Mouse (Mus musculus): ENCODE measurements around the gene Srms. TPM values are rescaled to one million over a fixed set of nuclear protein-coding genes. Genes with fewer than 3 reads are reported as not detected.

Srms gene
- polyA plus RNA-seq, 1 experiment from 2014 or later = 1.7 TPM

DNA sequence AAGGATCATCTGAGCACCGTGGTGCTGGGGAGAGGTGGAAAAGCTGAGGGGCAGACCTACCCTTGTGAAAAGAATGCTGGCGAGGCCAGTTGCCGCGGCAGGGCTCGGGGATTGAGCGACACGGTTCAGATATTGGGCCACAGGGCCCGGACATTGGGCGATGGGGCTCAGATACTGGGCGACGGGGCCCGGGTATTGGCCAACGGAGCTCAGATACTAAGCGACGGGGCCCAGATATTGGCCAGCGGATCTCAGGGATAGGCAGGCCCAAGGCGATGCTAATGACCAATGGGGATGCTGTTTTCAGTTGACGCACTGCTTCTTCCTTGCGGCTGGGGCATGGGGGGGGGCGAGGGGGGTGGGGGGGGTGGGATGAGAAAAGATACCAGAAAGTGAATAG lies 18.2 kb upstream of the Srms start:
- H3K4me1 ChIP-seq (replicated peaks; ENCODE audit: control insufficient read depth, insufficient read depth) = no peaks in the 10 kb centered on the region
- DNase-seq (ENCODE audit: low spot score) (no peak), ATAC-seq (ENCODE audit: low FRiP score, low TSS enrichment) (no peak)
- no peak for TF ChIP-seq CTCF (IDR thresholded peaks at IDR 0.05; ENCODE audit: low read depth)
- TF ChIP-seq EP300 (optimal IDR thresholded peaks at IDR 0.05) = no peak
- H3K4me3 ChIP-seq (ENCODE audit: low read depth, low read length) = no peak overlapping the region
- peaks cover 3% of the 10 kb centered on the region; the same call in 1 of the 2 replicates for H3K36me3 ChIP-seq (ENCODE audit: control insufficient read depth, insufficient read depth, low read length)
- H3K4me2 ChIP-seq (replicated peaks; ENCODE audit: low read depth) = no peak overlapping the region
- H3K9me3 ChIP-seq (ENCODE audit: control insufficient read depth, low read length) = no peaks in the 10 kb centered on the region
- H3K9ac ChIP-seq (ENCODE audit: low read length) = no peak overlapping the region
- 76% methylated on average over 20 of the region's 20 CpGs for WGBS
- H3K27ac ChIP-seq (replicated peaks) = no peak overlapping the region
- no peaks in the 10 kb centered on the region for H3K27me3 ChIP-seq (ENCODE audit: control insufficient read depth, insufficient read depth, low read length)

DNA sequence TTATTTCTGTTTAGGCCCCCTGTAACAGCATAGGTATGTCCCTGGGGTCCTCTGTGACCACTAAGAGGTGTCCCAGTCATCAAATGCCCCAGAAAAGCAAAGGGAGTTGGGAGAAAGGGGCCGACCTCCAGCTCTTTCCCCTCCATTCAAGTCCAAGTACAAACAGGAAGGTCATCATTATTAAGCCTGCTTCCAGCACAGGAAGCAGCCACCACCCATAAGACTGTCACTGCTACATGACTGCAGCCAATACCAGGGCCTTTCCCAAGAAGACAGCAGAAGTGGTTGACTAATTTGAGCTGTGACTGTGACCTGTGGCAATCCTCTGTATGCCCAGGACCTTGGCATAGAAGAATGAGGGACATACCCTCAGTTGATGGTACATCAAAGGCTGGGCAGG lies 15.3 kb upstream of the Srms start:
- Histone ChIP-seq H3K4me1 (replicated peaks; ENCODE audit: control insufficient read depth, insufficient read depth) (no peaks in the 10 kb centered on the region), H3K4me3 (ENCODE audit: low read depth, low read length) (no peak overlapping the region), H3K27me3 (ENCODE audit: control insufficient read depth, insufficient read depth, low read length) (no peaks in the 10 kb centered on the region), H3K4me2 (replicated peaks; ENCODE audit: low read depth) (no peak overlapping the region), H3K27ac (replicated peaks) (no peak overlapping the region), H3K36me3 (ENCODE audit: control insufficient read depth, insufficient read depth, low read length) (peaks cover 3% of the 10 kb centered on the region; the same call in 1 of the 2 replicates), H3K9me3 (ENCODE audit: control insufficient read depth, low read length) (no peaks in the 10 kb centered on the region), H3K9ac (ENCODE audit: low read length) (no peak overlapping the region)
- no peak for DNase-seq (ENCODE audit: low spot score)
- TF ChIP-seq EP300 (optimal IDR thresholded peaks at IDR 0.05) (no peak), CTCF (IDR thresholded peaks at IDR 0.05; ENCODE audit: low read depth) (no peak)
- ATAC-seq (ENCODE audit: low FRiP score, low TSS enrichment) = no peak
- WGBS = 79% methylated on average over 1 of the region's 1 CpGs

DNA sequence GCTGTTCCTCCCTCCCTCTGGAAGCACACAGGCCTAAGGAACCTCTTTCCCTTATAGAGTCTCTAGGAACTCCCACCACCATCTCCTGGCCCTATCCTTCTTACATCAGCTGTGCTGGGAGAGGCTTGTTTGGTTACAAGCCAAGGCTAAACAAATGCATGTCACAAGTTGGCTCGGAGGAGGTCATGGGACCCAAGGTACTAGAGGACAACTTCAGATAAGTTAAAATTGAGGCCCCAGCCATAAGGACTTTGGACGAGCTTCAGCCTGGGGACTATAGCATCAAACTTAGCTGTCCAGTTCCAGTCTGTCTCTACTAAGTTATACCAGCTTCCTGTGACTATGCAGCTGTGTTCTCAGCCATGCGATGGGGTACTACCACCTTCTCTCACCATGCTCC lies 14.1 kb upstream of the Srms start:
- H3K36me3 ChIP-seq (ENCODE audit: control insufficient read depth, insufficient read depth, low read length) = peaks cover 3% of the 10 kb centered on the region; the same call in 1 of the 2 replicates
- no peak for TF ChIP-seq EP300 (optimal IDR thresholded peaks at IDR 0.05)
- no peak for TF ChIP-seq CTCF (IDR thresholded peaks at IDR 0.05; ENCODE audit: low read depth)
- no peak for ATAC-seq (ENCODE audit: low FRiP score, low TSS enrichment)

DNA sequence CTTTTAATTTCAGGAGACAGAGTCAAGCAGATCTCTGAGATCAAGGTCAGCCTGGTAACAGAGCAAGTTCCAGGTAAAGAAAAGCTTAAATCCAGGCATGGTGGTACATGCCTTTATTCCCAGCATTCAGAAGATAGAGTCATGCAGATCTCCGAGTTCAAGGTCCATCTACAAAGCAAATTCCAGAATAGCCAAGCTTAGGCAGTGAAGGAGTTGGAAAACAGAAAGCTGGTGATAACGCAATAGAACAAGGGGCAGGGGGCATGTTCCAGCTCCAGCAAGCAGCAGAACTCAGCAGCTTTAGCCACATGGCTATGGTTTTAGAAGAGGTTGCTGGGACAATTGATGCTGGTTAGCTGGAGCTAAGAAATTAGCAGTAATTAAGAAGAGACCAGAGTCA lies 12.0 kb upstream of the Srms start:
- H3K36me3 ChIP-seq (ENCODE audit: control insufficient read depth, insufficient read depth, low read length) = no peaks in the 10 kb centered on the region
- ATAC-seq (ENCODE audit: low FRiP score, low TSS enrichment) (no peak), DNase-seq (ENCODE audit: low spot score) (no peak)
- no peak overlapping the region for H3K4me3 ChIP-seq (ENCODE audit: low read depth, low read length)
- H3K9me3 ChIP-seq (ENCODE audit: control insufficient read depth, low read length) = no peaks in the 10 kb centered on the region
- H3K27ac ChIP-seq (replicated peaks) = no peak overlapping the region
- no peak for TF ChIP-seq EP300 (optimal IDR thresholded peaks at IDR 0.05)
- TF ChIP-seq CTCF (IDR thresholded peaks at IDR 0.05; ENCODE audit: low read depth) = no peak
- no peaks in the 10 kb centered on the region; the same call in 1 of the 2 replicates for H3K4me1 ChIP-seq (replicated peaks; ENCODE audit: control insufficient read depth, insufficient read depth)
- 68% methylated on average over 2 of the region's 2 CpGs for WGBS
- no peak overlapping the region for H3K9ac ChIP-seq (ENCODE audit: low read length)
- no peak overlapping the region for H3K4me2 ChIP-seq (replicated peaks; ENCODE audit: low read depth)
- H3K27me3 ChIP-seq (ENCODE audit: control insufficient read depth, insufficient read depth, low read length) = no peaks in the 10 kb centered on the region

More for the DNA sequence above, 14.1 kb upstream of the Srms start:
- Histone ChIP-seq H3K4me2 (replicated peaks; ENCODE audit: low read depth) (no peak overlapping the region), H3K9ac (ENCODE audit: low read length) (no peak overlapping the region), H3K9me3 (ENCODE audit: control insufficient read depth, low read length) (no peaks in the 10 kb centered on the region), H3K4me3 (ENCODE audit: low read depth, low read length) (no peak overlapping the region), H3K4me1 (replicated peaks; ENCODE audit: control insufficient read depth, insufficient read depth) (no peaks in the 10 kb centered on the region), H3K27me3 (ENCODE audit: control insufficient read depth, insufficient read depth, low read length) (no peaks in the 10 kb centered on the region), H3K27ac (replicated peaks) (no peak overlapping the region)
- no peak for DNase-seq (ENCODE audit: low spot score)
- 71% methylated on average over 3 of the region's 3 CpGs for WGBS

DNA sequence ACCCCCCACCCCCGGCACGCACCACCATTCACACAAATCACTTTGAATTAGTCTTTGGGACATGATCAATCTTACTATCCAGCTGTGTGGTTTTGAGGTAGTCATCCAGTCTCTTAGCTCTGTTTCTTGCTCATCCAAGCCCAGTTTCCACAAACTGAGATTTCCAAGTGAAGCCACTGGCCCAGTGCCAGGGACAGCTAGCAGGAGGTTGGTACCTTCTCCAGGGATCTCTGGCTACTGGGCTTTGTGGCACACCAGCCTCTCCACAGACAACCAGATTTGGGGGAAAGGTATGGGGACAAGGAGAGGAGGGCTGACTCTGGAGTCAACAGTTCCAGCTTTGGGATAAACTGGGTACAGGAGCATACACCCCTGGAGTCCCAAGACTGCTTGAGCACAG lies 7.4 kb upstream of the Srms start:
- TF ChIP-seq EP300 (optimal IDR thresholded peaks at IDR 0.05) (no peak), CTCF (IDR thresholded peaks at IDR 0.05; ENCODE audit: low read depth) (no peak)
- Histone ChIP-seq H3K9ac (ENCODE audit: low read length) (no peak overlapping the region), H3K27ac (replicated peaks) (no peak overlapping the region), H3K4me3 (ENCODE audit: low read depth, low read length) (peak overlapping the region; percentile 27; the same call in 1 of the 2 replicates), H3K27me3 (ENCODE audit: control insufficient read depth, insufficient read depth, low read length) (no peaks in the 10 kb centered on the region), H3K36me3 (ENCODE audit: control insufficient read depth, insufficient read depth, low read length) (no peaks in the 10 kb centered on the region), H3K4me2 (replicated peaks; ENCODE audit: low read depth) (peak overlapping the region; percentile 58), H3K9me3 (ENCODE audit: control insufficient read depth, low read length) (no peaks in the 10 kb centered on the region), H3K4me1 (replicated peaks; ENCODE audit: control insufficient read depth, insufficient read depth) (peaks cover 5% of the 10 kb centered on the region)
- DNase-seq (ENCODE audit: low spot score) (no peak), ATAC-seq (ENCODE audit: low FRiP score, low TSS enrichment) (no peak; the same call in 1 of the 2 replicates)
- 29% methylated on average over 2 of the region's 2 CpGs for WGBS

DNA sequence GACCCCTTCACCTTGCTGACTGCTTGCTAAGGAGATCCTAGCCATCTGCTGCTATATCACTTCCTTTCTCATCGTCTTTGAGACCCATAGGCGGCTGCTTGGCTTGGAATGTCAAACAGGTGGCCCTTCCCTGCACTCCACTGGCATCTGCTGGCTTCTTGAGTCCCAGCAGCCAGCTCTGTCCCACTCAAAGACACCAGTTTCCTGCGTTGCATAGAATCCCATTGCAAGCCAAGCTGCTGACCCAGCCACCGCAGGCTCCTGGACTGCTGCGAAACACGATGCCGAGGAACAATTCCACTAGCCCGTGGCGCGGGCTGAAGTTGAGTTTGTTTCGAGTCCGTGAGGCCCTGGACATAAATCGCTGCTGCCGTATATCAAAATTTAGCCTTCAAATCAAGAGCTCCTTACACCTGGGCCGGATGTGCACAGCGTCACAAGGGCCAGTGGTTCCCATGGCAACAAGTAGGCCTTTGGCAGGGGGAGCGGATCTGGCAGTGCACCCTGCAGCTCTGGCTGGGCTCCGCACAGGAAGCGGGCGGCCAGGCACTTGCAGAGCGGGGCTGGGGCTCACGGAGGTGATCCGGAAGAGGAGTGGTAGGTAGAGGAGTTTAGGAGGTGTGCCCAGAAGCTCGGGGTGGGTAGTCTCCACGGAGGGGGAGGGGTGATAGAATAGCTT lies 6.7 kb upstream of the Srms start, which contains the start of gene Fndc11:
Gene Fndc11, plus strand, starts transcription at position 476 of the 679 bp plus-strand sequence.
- Histone ChIP-seq H3K4me2 (replicated peaks; ENCODE audit: low read depth) (peak within 1 kb of the TSS; percentile 58), H3K36me3 (ENCODE audit: control insufficient read depth, insufficient read depth, low read length) (no peaks in the 10 kb centered on the region), H3K27ac (replicated peaks) (peak within 1 kb of the TSS; percentile 30; the same call in 1 of the 2 replicates), H3K27me3 (ENCODE audit: control insufficient read depth, insufficient read depth, low read length) (no peaks in the 10 kb centered on the region), H3K4me3 (ENCODE audit: low read depth, low read length) (peak within 1 kb of the TSS; percentile 27), H3K9ac (ENCODE audit: low read length) (peak within 1 kb of the TSS; percentile 43; the same call in 1 of the 2 replicates), H3K9me3 (ENCODE audit: control insufficient read depth, low read length) (no peaks in the 10 kb centered on the region), H3K4me1 (replicated peaks; ENCODE audit: control insufficient read depth, insufficient read depth) (peaks cover 5% of the 10 kb centered on the region)
- peak; percentile 89 for ATAC-seq (ENCODE audit: low FRiP score, low TSS enrichment)
- DNase-seq (ENCODE audit: low spot score) = peak; percentile 81
- TF ChIP-seq EP300 (optimal IDR thresholded peaks at IDR 0.05) (no peak), CTCF (IDR thresholded peaks at IDR 0.05; ENCODE audit: low read depth) (peak; percentile 62)
- 2% methylated on average over 25 of the region's 25 CpGs for WGBS
